Mouse (Mus musculus): ENCODE measurements around the gene Rnf40.

DNA sequence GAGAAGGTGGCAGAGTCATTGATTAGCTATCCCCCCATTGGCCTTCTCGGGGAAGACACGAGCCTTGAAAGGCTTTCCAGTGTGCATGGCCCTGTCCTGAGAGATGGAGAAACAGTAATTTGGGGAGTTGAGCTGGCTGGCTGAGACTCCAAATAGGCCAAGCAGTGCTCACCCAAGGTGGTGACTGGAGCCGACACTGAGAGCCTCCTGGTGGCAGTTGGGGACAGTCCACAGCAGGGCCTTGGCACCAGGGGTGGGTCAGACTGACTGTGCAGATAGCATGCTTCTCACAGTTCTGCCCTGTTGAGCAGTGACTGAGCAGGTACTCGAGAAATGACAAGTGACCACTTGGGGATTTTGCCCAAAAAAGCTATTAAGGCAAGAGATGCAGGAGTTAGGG lies 13.2 kb downstream of the Rnf40 start:
- TF ChIP-seq CTCF (IDR thresholded peaks at IDR 0.05; ENCODE audit: borderline replicate concordance, insufficient read depth, low read depth, low read length): no peak
- TF ChIP-seq POLR2A (IDR thresholded peaks at IDR 0.05; ENCODE audit: borderline replicate concordance, insufficient read depth, low read length): no peak
